Mouse (Mus musculus): ENCODE results near the gene Tmem125. TPM values are rescaled to one million over a fixed set of nuclear protein-coding genes. Genes with fewer than 3 reads are reported as not detected.

Gene Tmem125
- polyA plus RNA-seq, 1 experiment from 2014 or later = 20.7 TPM

DNA sequence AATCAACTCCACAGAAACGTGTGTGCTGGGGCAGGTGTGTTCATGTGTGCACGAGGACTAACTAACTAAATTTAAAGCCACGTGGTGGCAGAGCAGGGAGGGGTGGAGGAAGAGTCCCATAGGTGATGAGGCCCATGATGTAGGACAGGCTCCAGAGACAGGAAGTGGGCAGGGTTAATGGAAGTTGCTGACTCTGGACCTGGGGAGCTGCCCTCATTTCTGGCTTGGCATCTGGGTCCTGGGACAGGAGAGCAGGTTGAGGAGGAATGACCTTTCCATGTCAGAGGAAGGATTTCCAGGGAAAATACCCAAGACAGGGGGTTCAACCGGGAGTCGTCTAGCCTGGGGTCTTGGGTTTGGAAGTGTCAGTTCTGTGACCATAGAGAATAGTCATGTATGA is 11.2 kb downstream of the Tmem125 start:
- no peak overlapping the region for H3K4me3 ChIP-seq (ENCODE audit: low read depth, low read length)
- TF ChIP-seq CTCF (IDR thresholded peaks at IDR 0.05; ENCODE audit: low read depth) = no peak
- no peaks in the 10 kb centered on the region for H3K4me1 ChIP-seq (replicated peaks; ENCODE audit: control insufficient read depth, insufficient read depth, low read length)
- H3K36me3 ChIP-seq (ENCODE audit: control insufficient read depth, insufficient read depth) = peaks cover 6% of the 10 kb centered on the region; the same call in 1 of the 2 replicates
- no peaks in the 10 kb centered on the region for H3K27me3 ChIP-seq (replicated peaks; ENCODE audit: control insufficient read depth, insufficient read depth, low read length)
- no peak overlapping the region for H3K27ac ChIP-seq (ENCODE audit: low read depth, low read length)
- ATAC-seq = no peak
- H3K9ac ChIP-seq (ENCODE audit: low read depth, low read length) = no peak overlapping the region
- no peak overlapping the region for H3K4me2 ChIP-seq (replicated peaks; ENCODE audit: low read depth)
- H3K9me3 ChIP-seq (ENCODE audit: control insufficient read depth) = no peaks in the 10 kb centered on the region
- WGBS = 71% methylated on average over 5 of the region's 5 CpGs

DNA sequence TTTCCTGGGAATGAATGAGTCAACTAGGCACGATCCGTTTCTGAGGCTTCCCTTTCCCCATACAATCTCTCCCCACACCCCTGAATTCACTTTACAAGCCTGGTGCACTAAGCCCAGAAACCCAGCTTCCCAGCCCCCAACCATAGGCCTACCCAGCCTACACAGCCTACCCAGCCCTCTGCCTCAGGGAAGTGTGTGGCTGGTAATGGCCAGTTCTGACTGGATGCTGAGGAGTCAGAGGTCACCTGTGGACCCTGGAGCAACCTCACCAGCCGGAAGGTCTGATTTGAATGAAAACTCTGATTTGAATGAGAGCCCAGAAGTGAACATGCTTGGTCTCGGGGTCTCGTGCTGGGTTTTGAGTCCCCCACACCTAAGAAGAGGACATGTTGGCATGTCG is 16.1 kb downstream of the Tmem125 start:
- H3K9ac ChIP-seq (ENCODE audit: low read depth, low read length) = peak overlapping the region; percentile 46
- peak overlapping the region; percentile 94 for H3K27ac ChIP-seq (ENCODE audit: low read depth, low read length)
- H3K4me1 ChIP-seq (replicated peaks; ENCODE audit: control insufficient read depth, insufficient read depth, low read length) = peaks cover 11% of the 10 kb centered on the region; the same call in 1 of the 2 replicates
- no peaks in the 10 kb centered on the region for H3K27me3 ChIP-seq (replicated peaks; ENCODE audit: control insufficient read depth, insufficient read depth, low read length)
- TF ChIP-seq CTCF (IDR thresholded peaks at IDR 0.05; ENCODE audit: low read depth) = no peak
- no peak for ATAC-seq
- H3K9me3 ChIP-seq (ENCODE audit: control insufficient read depth) = no peaks in the 10 kb centered on the region
- 66% methylated on average over 6 of the region's 6 CpGs for WGBS
- peak overlapping the region; percentile 46 for H3K4me3 ChIP-seq (ENCODE audit: low read depth, low read length)
- peak overlapping the region; percentile 67 for H3K4me2 ChIP-seq (replicated peaks; ENCODE audit: low read depth)
- peaks cover 6% of the 10 kb centered on the region; the same call in 1 of the 2 replicates for H3K36me3 ChIP-seq (ENCODE audit: control insufficient read depth, insufficient read depth)

DNA sequence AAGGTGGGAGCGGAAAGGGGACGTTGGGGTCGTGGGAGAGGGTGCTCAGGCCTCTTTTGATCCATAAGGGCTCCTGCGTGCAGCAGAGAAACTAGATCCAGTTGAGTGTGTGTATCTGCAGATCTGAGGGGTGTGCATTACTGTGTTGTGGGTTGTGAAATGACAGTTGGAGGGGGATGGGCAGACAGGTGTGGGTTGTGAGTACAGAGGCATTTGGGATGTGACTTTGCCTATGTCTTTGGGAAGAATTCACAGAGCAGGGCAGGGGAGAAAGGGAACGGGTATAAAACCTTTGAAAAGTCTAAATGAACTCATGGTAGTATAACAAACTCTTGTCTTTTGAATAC is 16.5 kb downstream of the Tmem125 start:
- H3K27me3 ChIP-seq (replicated peaks; ENCODE audit: control insufficient read depth, insufficient read depth, low read length) = no peaks in the 10 kb centered on the region
- peaks cover 11% of the 10 kb centered on the region; the same call in 1 of the 2 replicates for H3K4me1 ChIP-seq (replicated peaks; ENCODE audit: control insufficient read depth, insufficient read depth, low read length)
- peak overlapping the region; percentile 46 for H3K4me3 ChIP-seq (ENCODE audit: low read depth, low read length)
- peak overlapping the region; percentile 94 for H3K27ac ChIP-seq (ENCODE audit: low read depth, low read length)
- peak; percentile 31 for ATAC-seq
- TF ChIP-seq CTCF (IDR thresholded peaks at IDR 0.05; ENCODE audit: low read depth) = no peak
- H3K4me2 ChIP-seq (replicated peaks; ENCODE audit: low read depth) = peak overlapping the region; percentile 67
- no peaks in the 10 kb centered on the region for H3K9me3 ChIP-seq (ENCODE audit: control insufficient read depth)
- H3K36me3 ChIP-seq (ENCODE audit: control insufficient read depth, insufficient read depth) = peaks cover 6% of the 10 kb centered on the region; the same call in 1 of the 2 replicates
- peak overlapping the region; percentile 46 for H3K9ac ChIP-seq (ENCODE audit: low read depth, low read length)
- 14% methylated on average over 5 of the region's 5 CpGs for WGBS

DNA sequence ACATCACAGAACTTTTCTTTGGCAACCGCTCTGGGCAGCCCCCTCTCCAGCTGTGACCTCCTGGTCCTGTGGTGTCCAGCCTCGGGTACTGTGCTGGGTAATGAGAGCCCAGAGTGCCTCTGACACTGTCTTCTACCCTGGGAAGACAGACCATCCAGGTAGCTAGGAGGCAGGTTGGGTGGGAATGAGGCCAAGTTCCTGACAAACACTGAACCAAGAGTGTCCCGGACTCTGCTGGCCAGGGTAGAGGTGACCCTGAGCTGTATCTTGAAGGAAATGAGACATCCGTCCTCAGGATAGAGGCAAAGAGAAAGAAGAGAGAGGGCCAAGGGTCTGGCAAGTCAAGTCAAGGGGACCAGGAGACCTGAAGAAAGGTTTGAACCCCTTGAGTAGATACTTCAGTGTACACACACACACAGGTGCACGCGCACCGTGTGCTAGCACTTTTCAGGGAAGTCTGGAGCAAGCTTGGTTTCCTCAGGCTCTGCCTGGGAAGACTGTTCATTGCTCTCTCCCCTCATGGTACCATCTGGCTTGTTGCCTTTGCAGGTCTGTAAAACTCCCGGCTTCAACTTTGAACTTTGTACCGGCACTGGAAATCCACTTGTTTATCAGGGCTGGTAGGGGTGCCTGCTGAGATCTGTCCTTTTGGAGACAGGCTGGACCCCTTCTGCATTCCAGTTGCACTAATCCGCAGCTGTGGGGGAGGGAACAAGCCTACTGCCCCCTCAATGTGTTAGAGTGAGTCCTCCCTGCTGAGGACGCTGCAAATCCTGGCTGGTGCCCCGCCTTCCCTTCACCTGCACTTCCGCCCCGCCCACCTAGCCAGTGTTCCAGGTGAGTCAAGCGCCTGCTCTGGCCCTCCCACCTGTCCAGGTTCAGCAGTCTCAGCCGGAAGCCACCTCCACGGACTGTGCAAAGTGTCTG is 17.2 kb downstream of the Tmem125 start, which contains the start of gene 2610528J11Rik:
Gene 2610528J11Rik (plus strand): TSS at position 592 of the 927 bp plus-strand sequence.
- H3K9ac ChIP-seq (ENCODE audit: low read depth, low read length) = peak within 1 kb of the TSS; percentile 46
- peak within 1 kb of the TSS; percentile 67 for H3K4me2 ChIP-seq (replicated peaks; ENCODE audit: low read depth)
- no peak for TF ChIP-seq CTCF (IDR thresholded peaks at IDR 0.05; ENCODE audit: low read depth)
- peak within 1 kb of the TSS; percentile 94 for H3K27ac ChIP-seq (ENCODE audit: low read depth, low read length)
- 23% methylated on average over 17 of the region's 17 CpGs for WGBS
- H3K27me3 ChIP-seq (replicated peaks; ENCODE audit: control insufficient read depth, insufficient read depth, low read length) = no peaks in the 10 kb centered on the region
- H3K9me3 ChIP-seq (ENCODE audit: control insufficient read depth) = no peaks in the 10 kb centered on the region
- peak; percentile 92 for ATAC-seq
- H3K36me3 ChIP-seq (ENCODE audit: control insufficient read depth, insufficient read depth) = peaks cover 6% of the 10 kb centered on the region; the same call in 1 of the 2 replicates
- peaks cover 11% of the 10 kb centered on the region; the same call in 1 of the 2 replicates for H3K4me1 ChIP-seq (replicated peaks; ENCODE audit: control insufficient read depth, insufficient read depth, low read length)
- H3K4me3 ChIP-seq (ENCODE audit: low read depth, low read length) = peak within 1 kb of the TSS; percentile 46

DNA sequence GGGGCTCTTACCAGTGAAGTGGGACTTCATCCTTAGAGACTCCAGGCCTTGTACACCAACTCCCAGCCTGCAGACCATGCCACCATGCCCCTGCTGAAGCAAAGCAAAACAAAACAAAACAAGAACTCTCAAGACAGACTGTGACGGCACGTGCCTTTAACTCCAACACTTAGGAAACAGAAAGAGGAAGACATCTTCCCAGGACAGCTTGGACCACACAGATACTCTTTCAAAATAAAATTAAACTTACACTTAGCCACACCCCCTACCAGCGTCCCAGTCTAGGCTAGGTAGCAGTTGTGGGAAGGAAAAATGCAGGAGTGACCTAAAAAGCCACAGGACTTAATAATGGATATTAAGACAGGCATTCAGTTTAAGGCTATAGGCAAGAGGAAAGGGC is 18.1 kb downstream of the Tmem125 start:
- H3K27ac ChIP-seq (ENCODE audit: low read depth, low read length) = peak overlapping the region; percentile 94
- WGBS = 62% methylated on average over 3 of the region's 3 CpGs

DNA sequence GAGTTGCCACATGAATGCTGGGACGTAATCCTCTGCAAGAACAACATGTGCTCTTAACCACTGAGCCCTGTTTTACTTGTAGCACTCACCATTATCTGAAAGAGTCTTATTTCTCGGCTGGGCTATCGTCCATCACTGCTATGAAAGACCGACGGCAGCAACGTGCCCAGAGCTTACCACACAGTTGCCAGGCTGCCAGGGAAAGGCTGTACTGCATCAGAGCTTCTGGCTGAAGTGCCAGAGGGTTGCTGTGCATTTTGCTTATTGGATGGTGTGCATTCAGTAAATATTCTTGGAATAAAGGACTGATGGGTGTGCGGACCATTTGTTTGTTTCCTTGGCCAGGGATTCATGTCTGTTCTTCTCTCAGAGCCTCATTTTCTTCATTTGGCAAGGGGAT is 19.9 kb downstream of the Tmem125 start:
- no peaks in the 10 kb centered on the region for H3K27me3 ChIP-seq (replicated peaks; ENCODE audit: control insufficient read depth, insufficient read depth, low read length)
- no peak overlapping the region for H3K4me3 ChIP-seq (ENCODE audit: low read depth, low read length)
- no peak for ATAC-seq
- no peak overlapping the region for H3K27ac ChIP-seq (ENCODE audit: low read depth, low read length)
- no peaks in the 10 kb centered on the region for H3K9me3 ChIP-seq (ENCODE audit: control insufficient read depth)
- H3K4me2 ChIP-seq (replicated peaks; ENCODE audit: low read depth) = no peak overlapping the region
- no peak overlapping the region for H3K9ac ChIP-seq (ENCODE audit: low read depth, low read length)
- peaks cover 11% of the 10 kb centered on the region; the same call in 1 of the 2 replicates for H3K4me1 ChIP-seq (replicated peaks; ENCODE audit: control insufficient read depth, insufficient read depth, low read length)
- 80% methylated on average over 7 of the region's 7 CpGs for WGBS
- no peak for TF ChIP-seq CTCF (IDR thresholded peaks at IDR 0.05; ENCODE audit: low read depth)
- H3K36me3 ChIP-seq (ENCODE audit: control insufficient read depth, insufficient read depth) = no peaks in the 10 kb centered on the region

More for the DNA sequence above, 18.1 kb downstream of the Tmem125 start:
- no peaks in the 10 kb centered on the region for H3K9me3 ChIP-seq (ENCODE audit: control insufficient read depth)
- no peak overlapping the region for H3K4me3 ChIP-seq (ENCODE audit: low read depth, low read length)
- no peak overlapping the region for H3K9ac ChIP-seq (ENCODE audit: low read depth, low read length)
- no peak overlapping the region for H3K4me2 ChIP-seq (replicated peaks; ENCODE audit: low read depth)
- peaks cover 11% of the 10 kb centered on the region; the same call in 1 of the 2 replicates for H3K4me1 ChIP-seq (replicated peaks; ENCODE audit: control insufficient read depth, insufficient read depth, low read length)
- peaks cover 3% of the 10 kb centered on the region; the same call in 1 of the 2 replicates for H3K36me3 ChIP-seq (ENCODE audit: control insufficient read depth, insufficient read depth)
- no peak for TF ChIP-seq CTCF (IDR thresholded peaks at IDR 0.05; ENCODE audit: low read depth)
- H3K27me3 ChIP-seq (replicated peaks; ENCODE audit: control insufficient read depth, insufficient read depth, low read length) = no peaks in the 10 kb centered on the region
- ATAC-seq = no peak
